Mouse (Mus musculus): Measurements from ENCODE around the gene Gsdma2.

GRCm38 (mm10) chr11:98664091-98664490 lies 17.5 kb downstream of the Gsdma2 start, which contains the start of gene Gsdma:
- TF ChIP-seq CTCF (IDR thresholded peaks at IDR 0.05; ENCODE audit: control insufficient read depth, insufficient read depth, low read length) (no peak), POLR2A (IDR thresholded peaks at IDR 0.05; ENCODE audit: borderline replicate concordance, control insufficient read depth, low read depth, low read length) (no peak)

All from bone marrow, adult 2 months (tissue).